Mouse (Mus musculus) embryonic facial prominence, embryonic 15.5 days (tissue): Measurements from ENCODE around the gene Stk39. TPM values are rescaled to one million over a fixed set of nuclear protein-coding genes. Genes with fewer than 3 reads are reported as not detected.

ENCODE experiments used
- ATAC-seq: fragments of 200-750 bp; cut with Nextera tagmentation; 2 replicates; pipeline ENCODE4 v1.8.0; 2017; ENCODE audit warnings: low read depth, moderate TSS enrichment; ENCODE audit not compliant: insufficient number of reproducible peaks, low FRiP score, low TSS enrichment
- H3K27ac ChIP-seq: fragments of 300-500 bp; sonication (generic); replicated peaks from 2 replicates; pipeline ENCODE4 v1.5.1; 2015; ENCODE audit warnings: mild to moderate bottlenecking, inconsistent platforms
- H3K27me3 ChIP-seq: fragments of 300-500 bp; sonication (generic); 2 replicates; pipeline ENCODE4 v1.6.1; 2015; ENCODE audit warnings: inconsistent platforms
- H3K36me3 ChIP-seq: fragments of 300-500 bp; sonication (generic); 2 replicates; pipeline ENCODE4 v1.6.1; 2015; ENCODE audit warnings: mild to moderate bottlenecking, inconsistent platforms
- H3K4me1 ChIP-seq: fragments of 300-500 bp; sonication (generic); 2 replicates; pipeline ENCODE4 v1.6.1; 2015; ENCODE audit warnings: inconsistent platforms
- H3K4me2 ChIP-seq: fragments of 300-500 bp; sonication (generic); replicated peaks from 2 replicates; pipeline ENCODE4 v1.6.1; 2015; ENCODE audit warnings: mild to moderate bottlenecking, inconsistent platforms
- H3K4me3 ChIP-seq: fragments of 300-500 bp; sonication (generic); replicated peaks from 2 replicates; pipeline ENCODE4 v1.5.1; 2015; ENCODE audit warnings: mild to moderate bottlenecking, inconsistent platforms
- H3K9ac ChIP-seq: fragments of 300-500 bp; sonication (generic); 2 replicates; pipeline ENCODE4 v1.6.1; 2015; ENCODE audit warnings: inconsistent platforms
- H3K9me3 ChIP-seq: fragments of 300-500 bp; sonication (generic); replicated peaks from 2 replicates; pipeline ENCODE4 v1.6.1; 2016; ENCODE audit warnings: inconsistent platforms
- WGBS: fragments of 180-500 bp; shearing (Covaris S2); methylation state at CpG from one replicate; pipeline ENCODE4 v1.1.7; 2015; 5-methylcytosine and 5-hydroxymethylcytosine counted together
- polyA plus RNA-seq: library from polyadenylated mRNA; unstranded; fragments of >200 nt; fragmentation: Nextera tagmentation; extraction: Ambion mirVana; gene quantifications from 2 replicates; pipeline ENCODE4 v1.2.1, GENCODE M21; 2015

The Stk39 gene
- polyA plus RNA-seq, 1 experiment from 2014 or later = 14.7 TPM

GRCm38 (mm10) chr2:68301811-68302542, 170.1 kb downstream of the Stk39 start:
- no peak for ATAC-seq
- 84% methylated on average over 4 of the region's 4 CpGs for WGBS

DNA sequence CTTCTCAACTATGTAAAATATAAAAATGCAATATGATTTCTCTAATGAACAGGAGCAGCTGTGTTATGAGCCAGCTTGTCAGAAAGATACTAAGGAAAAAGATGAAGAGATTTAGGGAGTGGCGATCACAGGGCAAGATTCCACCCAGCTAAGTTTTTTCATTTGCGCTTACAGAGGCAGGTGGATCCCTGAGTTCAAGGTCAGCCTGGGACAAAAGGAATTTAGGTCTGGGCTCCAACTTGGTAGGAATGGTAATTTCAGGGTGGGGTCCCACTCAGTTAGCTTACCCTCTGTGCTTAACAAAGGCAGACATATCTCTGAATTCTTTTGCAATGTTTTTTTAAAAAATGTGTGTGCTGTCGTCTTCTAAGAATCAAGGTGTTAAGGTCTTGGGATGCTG, 173.7 kb downstream of the Stk39 start:
- H3K27ac ChIP-seq = no peak overlapping the region
- H3K4me1 ChIP-seq = no peaks in the 10 kb centered on the region
- H3K27me3 ChIP-seq = no peaks in the 10 kb centered on the region
- no peak for ATAC-seq
- no peak overlapping the region for H3K9ac ChIP-seq
- H3K9me3 ChIP-seq = no peaks in the 10 kb centered on the region
- WGBS = 92% methylated on average over 3 of the region's 3 CpGs
- no peaks in the 10 kb centered on the region for H3K36me3 ChIP-seq
- no peak overlapping the region for H3K4me3 ChIP-seq
- no peak overlapping the region for H3K4me2 ChIP-seq

More at GRCm38 (mm10) chr2:68301811-68302542, 170.1 kb downstream of the Stk39 start:
- Histone ChIP-seq H3K4me3 (no peak overlapping the region), H3K27me3 (no peaks in the 10 kb centered on the region), H3K9ac (no peak overlapping the region), H3K36me3 (no peaks in the 10 kb centered on the region; the same call in 1 of the 2 replicates), H3K9me3 (no peaks in the 10 kb centered on the region), H3K4me2 (no peak overlapping the region), H3K27ac (no peak overlapping the region), H3K4me1 (no peaks in the 10 kb centered on the region)

DNA sequence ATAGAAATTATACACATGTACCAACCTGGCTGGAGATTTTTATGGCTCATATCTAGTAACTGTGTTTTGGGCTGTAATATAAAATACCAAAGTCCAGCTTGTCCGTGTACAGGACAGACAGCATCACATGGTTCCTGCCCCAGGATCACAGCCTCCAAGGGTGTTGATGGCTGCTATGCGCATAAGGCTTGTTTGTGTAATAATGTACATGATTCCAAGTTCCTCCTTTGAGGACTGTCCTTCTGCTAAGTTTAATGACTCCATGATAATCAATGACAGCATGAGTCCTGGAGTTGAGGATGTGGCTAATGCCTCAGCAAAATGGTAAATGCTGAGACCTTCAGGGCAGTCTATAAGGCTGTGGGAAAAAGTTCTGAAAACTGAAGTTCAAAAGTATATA, 174.1 kb downstream of the Stk39 start:
- Histone ChIP-seq H3K4me1 (no peaks in the 10 kb centered on the region), H3K4me3 (no peak overlapping the region), H3K27me3 (no peaks in the 10 kb centered on the region), H3K4me2 (no peak overlapping the region), H3K9me3 (no peaks in the 10 kb centered on the region), H3K36me3 (no peaks in the 10 kb centered on the region), H3K9ac (no peak overlapping the region), H3K27ac (no peak overlapping the region)
- ATAC-seq = no peak
- 95% methylated on average over 2 of the region's 2 CpGs for WGBS

DNA sequence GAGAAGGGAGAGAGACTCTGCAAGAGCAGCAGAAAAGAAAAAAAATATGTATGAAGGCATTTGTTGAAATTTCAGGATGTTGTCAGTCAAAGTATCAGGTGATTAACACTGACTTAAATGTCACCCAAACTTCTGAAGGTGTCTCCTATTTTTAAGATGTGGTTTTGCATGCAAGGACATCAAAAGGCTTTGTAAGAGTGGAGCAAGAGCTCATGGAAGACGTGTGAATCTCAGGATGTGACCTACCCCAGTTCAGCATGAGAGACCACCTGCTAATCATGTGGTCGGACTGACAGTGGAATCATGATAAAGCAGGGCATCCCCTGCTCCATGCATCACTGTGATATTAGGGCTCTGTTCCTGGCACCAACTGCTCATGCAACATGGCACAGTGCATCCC, 175.3 kb downstream of the Stk39 start:
- no peaks in the 10 kb centered on the region for H3K4me1 ChIP-seq
- H3K4me2 ChIP-seq = no peak overlapping the region
- H3K27ac ChIP-seq = no peak overlapping the region
- WGBS = 70% methylated on average over 2 of the region's 2 CpGs
- no peaks in the 10 kb centered on the region for H3K9me3 ChIP-seq
- H3K9ac ChIP-seq = no peak overlapping the region
- ATAC-seq = no peak
- H3K36me3 ChIP-seq = no peaks in the 10 kb centered on the region
- no peak overlapping the region for H3K4me3 ChIP-seq
- no peaks in the 10 kb centered on the region for H3K27me3 ChIP-seq

GRCm38 (mm10) chr2:68292539-68293320, 179.3 kb downstream of the Stk39 start:
- Histone ChIP-seq H3K4me2 (no peak overlapping the region), H3K4me1 (no peaks in the 10 kb centered on the region), H3K9me3 (no peaks in the 10 kb centered on the region), H3K4me3 (no peak overlapping the region), H3K27me3 (no peaks in the 10 kb centered on the region), H3K27ac (no peak overlapping the region), H3K36me3 (no peaks in the 10 kb centered on the region), H3K9ac (no peak overlapping the region)
- 77% methylated on average over 16 of the region's 16 CpGs for WGBS
- no peak for ATAC-seq

- no peak overlapping the region for H3K27ac ChIP-seq
- H3K36me3 ChIP-seq = no peaks in the 10 kb centered on the region
- no peaks in the 10 kb centered on the region for H3K9me3 ChIP-seq
- no peak overlapping the region for H3K4me3 ChIP-seq
- 56% methylated on average over 5 of the region's 5 CpGs for WGBS
- H3K4me1 ChIP-seq = no peaks in the 10 kb centered on the region
- H3K27me3 ChIP-seq = no peaks in the 10 kb centered on the region
- no peak; the same call in 1 of the 2 replicates for ATAC-seq
- no peak overlapping the region for H3K9ac ChIP-seq
- H3K4me2 ChIP-seq = no peak overlapping the region
Observed at GRCm38 (mm10) chr2:68291895-68292294, 180.2 kb downstream of the Stk39 start.

DNA sequence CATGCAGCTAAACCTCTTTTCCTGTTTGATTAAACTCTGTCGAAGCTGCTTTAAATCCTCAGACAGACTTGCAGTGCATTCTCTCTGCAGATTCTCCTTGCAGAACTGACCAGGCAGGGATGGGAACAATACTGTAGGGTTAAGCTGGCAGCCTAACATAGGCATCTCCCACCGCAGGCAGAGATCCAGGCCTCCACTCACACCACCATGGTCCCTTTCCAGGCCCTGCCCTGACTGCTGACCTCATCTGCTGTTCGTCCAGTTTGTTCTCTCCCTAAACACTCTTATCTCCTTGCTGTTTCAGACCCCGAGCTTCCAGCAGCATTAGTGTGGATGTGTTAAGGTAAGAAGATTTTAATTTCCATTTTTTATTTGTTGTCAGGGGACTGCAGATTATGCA, 182.1 kb downstream of the Stk39 start:
- H3K36me3 ChIP-seq = no peaks in the 10 kb centered on the region
- H3K9me3 ChIP-seq = no peaks in the 10 kb centered on the region
- no peaks in the 10 kb centered on the region for H3K27me3 ChIP-seq
- WGBS = 58% methylated on average over 4 of the region's 4 CpGs
- no peak overlapping the region for H3K4me2 ChIP-seq
- no peaks in the 10 kb centered on the region for H3K4me1 ChIP-seq
- no peak for ATAC-seq
- no peak overlapping the region for H3K27ac ChIP-seq
- no peak overlapping the region for H3K4me3 ChIP-seq
- H3K9ac ChIP-seq = no peak overlapping the region

- Histone ChIP-seq H3K36me3 (no peaks in the 10 kb centered on the region), H3K9ac (no peak overlapping the region), H3K4me2 (no peak overlapping the region), H3K27ac (no peak overlapping the region), H3K9me3 (no peaks in the 10 kb centered on the region), H3K4me3 (no peak overlapping the region), H3K27me3 (no peaks in the 10 kb centered on the region), H3K4me1 (no peaks in the 10 kb centered on the region)
- WGBS = 67% methylated on average over 10 of the region's 10 CpGs
- ATAC-seq = no peak
Observed at GRCm38 (mm10) chr2:68289177-68289576, 182.9 kb downstream of the Stk39 start.

DNA sequence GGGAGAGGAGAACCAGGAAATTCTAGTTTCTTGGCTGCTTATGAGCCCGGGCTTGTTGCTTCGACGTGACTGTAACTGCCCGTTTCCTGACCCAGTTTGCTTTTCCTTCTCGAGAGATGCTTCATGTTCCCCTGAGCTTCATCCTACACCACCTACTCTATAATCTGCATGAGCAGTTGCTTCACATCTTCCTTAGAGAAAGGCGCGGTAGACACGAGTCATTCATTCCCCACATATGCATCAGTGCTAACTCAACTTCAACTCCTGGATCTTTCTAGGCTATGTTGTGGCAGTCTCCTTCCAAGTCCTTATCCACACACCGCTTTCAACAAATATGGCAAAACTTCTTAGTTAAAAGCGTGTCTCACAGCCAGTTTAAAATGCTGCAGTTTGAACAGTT, 184.0 kb downstream of the Stk39 start:
- H3K27me3 ChIP-seq = no peaks in the 10 kb centered on the region
- WGBS = 90% methylated on average over 10 of the region's 10 CpGs
- H3K4me1 ChIP-seq = no peaks in the 10 kb centered on the region
- no peak overlapping the region for H3K9ac ChIP-seq
- H3K9me3 ChIP-seq = no peaks in the 10 kb centered on the region
- no peak overlapping the region for H3K27ac ChIP-seq
- no peak overlapping the region for H3K4me2 ChIP-seq
- no peaks in the 10 kb centered on the region for H3K36me3 ChIP-seq
- ATAC-seq = no peak
- H3K4me3 ChIP-seq = no peak overlapping the region

DNA sequence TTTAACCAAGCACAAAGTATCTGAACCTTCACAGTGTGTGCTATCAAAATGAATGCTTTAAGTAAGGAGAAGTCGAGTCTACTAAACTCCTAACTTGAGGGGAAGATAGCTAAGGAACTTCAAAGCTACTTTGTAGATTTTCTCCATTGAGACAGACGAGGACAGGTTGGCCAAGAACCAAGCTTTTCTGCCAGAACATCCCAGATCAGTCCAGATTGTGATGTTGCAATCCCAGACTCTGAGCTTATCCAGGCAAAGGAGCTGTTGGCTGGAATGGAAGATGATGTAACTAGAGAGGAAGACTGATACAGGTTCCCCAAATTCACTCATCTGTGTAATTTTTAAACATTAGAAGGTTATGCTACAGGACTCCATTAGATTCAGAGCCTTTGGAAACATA, 187.7 kb downstream of the Stk39 start:
- no peak for ATAC-seq

DNA sequence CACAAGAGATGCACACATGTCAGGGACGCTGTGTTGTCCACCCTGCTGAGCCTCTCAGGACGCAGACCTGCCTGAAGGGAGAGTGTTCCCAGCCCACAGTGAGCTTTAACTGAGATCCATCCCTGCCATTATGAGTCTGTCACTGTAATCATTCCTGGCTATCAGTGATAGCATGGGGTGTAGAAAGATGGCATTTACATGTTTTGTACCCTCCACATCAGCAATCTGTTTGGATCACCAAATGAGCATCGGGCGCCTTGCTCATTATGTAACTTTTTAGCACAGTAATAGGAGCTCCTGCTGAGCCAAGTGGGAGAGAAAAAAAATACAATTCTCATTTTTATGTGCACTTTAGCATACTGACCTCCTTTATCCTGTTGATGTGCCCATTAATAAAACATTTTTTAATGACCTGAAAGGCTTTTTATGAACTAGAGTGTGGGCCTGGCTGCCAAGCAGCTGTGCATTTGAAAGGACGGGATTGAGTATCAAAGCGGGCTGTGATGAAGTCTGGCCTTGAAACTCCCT, 189.0 kb downstream of the Stk39 start:
- ATAC-seq = no peak
- 86% methylated on average over 6 of the region's 6 CpGs for WGBS
- H3K27ac ChIP-seq = no peak overlapping the region

More for the DNA sequence above, 187.7 kb downstream of the Stk39 start:
- no peak overlapping the region for H3K4me2 ChIP-seq
- H3K27ac ChIP-seq = no peak overlapping the region
- no peak overlapping the region for H3K4me3 ChIP-seq
- H3K36me3 ChIP-seq = 0 out of 2 replicates have a peak, but pooled peaks cover 6% of the 10 kb centered on the region
- no peak overlapping the region for H3K9ac ChIP-seq
- 65% methylated on average over 2 of the region's 2 CpGs for WGBS
- H3K27me3 ChIP-seq = no peaks in the 10 kb centered on the region
- H3K9me3 ChIP-seq = no peaks in the 10 kb centered on the region
- no peaks in the 10 kb centered on the region for H3K4me1 ChIP-seq

More for the DNA sequence above, 189.0 kb downstream of the Stk39 start:
- Histone ChIP-seq H3K4me3 (no peak overlapping the region), H3K4me1 (no peaks in the 10 kb centered on the region), H3K9me3 (no peaks in the 10 kb centered on the region), H3K9ac (no peak overlapping the region), H3K4me2 (no peak overlapping the region), H3K36me3 (0 out of 2 replicates have a peak, but pooled peaks cover 6% of the 10 kb centered on the region), H3K27me3 (no peaks in the 10 kb centered on the region)
